Mouse (Mus musculus) embryonic facial prominence, embryonic 12.5 days (tissue): Measurements from ENCODE around the gene Rnf220. TPM values are rescaled to one million over a fixed set of nuclear protein-coding genes. Genes with fewer than 3 reads are reported as not detected.

Source experiments
- ATAC-seq: fragments of 200-750 bp; cut with Nextera tagmentation; 2 replicates; pipeline ENCODE4 v1.8.0; 2017; ENCODE audit not compliant: insufficient number of reproducible peaks, insufficient read depth, low FRiP score, low TSS enrichment
- H3K27ac ChIP-seq: fragments of 300-500 bp; sonication (generic); 2 replicates; pipeline ENCODE4 v1.5.1; 2016; ENCODE audit warnings: mild to moderate bottlenecking
- H3K27me3 ChIP-seq: fragments of 300-500 bp; sonication (generic); 2 replicates; pipeline ENCODE4 v1.6.1; 2016; ENCODE audit warnings: mild to moderate bottlenecking, moderate library complexity
- H3K36me3 ChIP-seq: fragments of 300-500 bp; sonication (generic); 2 replicates; pipeline ENCODE4 v1.6.1; 2016; ENCODE audit warnings: mild to moderate bottlenecking
- H3K4me1 ChIP-seq: fragments of 300-500 bp; sonication (generic); 2 replicates; pipeline ENCODE4 v1.6.1; 2016
- H3K4me2 ChIP-seq: fragments of 300-500 bp; sonication (generic); replicated peaks from 2 replicates; pipeline ENCODE4 v1.6.1; 2016; ENCODE audit warnings: mild to moderate bottlenecking, moderate library complexity
- H3K4me3 ChIP-seq: fragments of 300-500 bp; sonication (generic); 2 replicates; pipeline ENCODE4 v1.5.1; 2016; ENCODE audit warnings: mild to moderate bottlenecking
- H3K9ac ChIP-seq: fragments of 300-500 bp; sonication (generic); 2 replicates; pipeline ENCODE4 v1.6.1; 2016; ENCODE audit warnings: mild to moderate bottlenecking, moderate library complexity
- H3K9me3 ChIP-seq: fragments of 300-500 bp; sonication (generic); 2 replicates; pipeline ENCODE4 v1.6.1; 2016; ENCODE audit warnings: mild to moderate bottlenecking, moderate library complexity
- WGBS: fragments of 180-500 bp; shearing (Covaris S2); methylation state at CpG from one replicate; pipeline ENCODE4 v1.1.7; 2016; 5-methylcytosine and 5-hydroxymethylcytosine counted together
- polyA plus RNA-seq: library from polyadenylated mRNA; unstranded; fragments of >200 nt; fragmentation: Nextera tagmentation; extraction: Ambion mirVana; gene quantifications from 2 replicates; pipeline ENCODE4 v1.2.1, GENCODE M21; 2016

Rnf220 gene
- polyA plus RNA-seq, 1 experiment from 2014 or later: 107 TPM

DNA sequence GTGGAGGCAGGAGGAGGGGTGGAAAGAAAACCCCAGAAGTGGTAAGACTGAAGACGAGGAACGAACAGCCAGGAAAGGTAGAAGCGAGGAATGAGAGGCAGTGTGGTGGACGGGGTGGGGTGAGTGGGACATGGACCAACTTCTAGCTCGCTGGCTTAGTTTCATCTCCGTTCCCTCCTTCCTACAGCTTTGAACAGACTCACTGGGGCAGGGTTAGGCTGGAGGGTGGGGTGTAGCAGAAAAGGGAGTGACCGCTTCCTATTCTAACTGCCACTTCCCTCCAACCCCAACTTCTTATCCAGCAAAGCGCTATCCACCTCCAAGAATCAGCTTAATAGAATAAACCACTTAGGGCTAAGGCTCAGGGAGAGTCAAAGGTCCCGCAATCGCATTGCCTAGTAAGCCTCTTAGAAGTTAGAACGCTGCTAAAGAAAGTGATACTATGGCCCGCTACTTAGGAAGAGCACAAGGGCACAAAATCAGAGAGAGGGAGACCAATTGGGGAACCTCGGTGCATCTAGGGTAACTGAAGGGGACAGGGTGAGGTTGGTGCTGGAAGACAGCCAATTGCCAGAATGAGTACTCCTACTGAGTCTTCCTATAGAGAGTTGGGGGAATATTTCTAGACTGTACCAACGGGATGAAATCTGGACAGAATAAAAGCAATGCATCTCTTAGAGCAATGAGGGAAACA is 23.4 kb downstream of the Rnf220 start:
- Histone ChIP-seq H3K27ac (no peak overlapping the region), H3K4me2 (no peak overlapping the region), H3K4me1 (peaks cover 6% of the 10 kb centered on the region; the same call in 1 of the 2 replicates), H3K9me3 (no peaks in the 10 kb centered on the region), H3K4me3 (no peak overlapping the region), H3K36me3 (no peaks in the 10 kb centered on the region), H3K9ac (no peak overlapping the region), H3K27me3 (peaks cover 5% of the 10 kb centered on the region; the same call in 1 of the 2 replicates)
- ATAC-seq: no peak
- 76% methylated on average over 14 of the region's 14 CpGs for WGBS

DNA sequence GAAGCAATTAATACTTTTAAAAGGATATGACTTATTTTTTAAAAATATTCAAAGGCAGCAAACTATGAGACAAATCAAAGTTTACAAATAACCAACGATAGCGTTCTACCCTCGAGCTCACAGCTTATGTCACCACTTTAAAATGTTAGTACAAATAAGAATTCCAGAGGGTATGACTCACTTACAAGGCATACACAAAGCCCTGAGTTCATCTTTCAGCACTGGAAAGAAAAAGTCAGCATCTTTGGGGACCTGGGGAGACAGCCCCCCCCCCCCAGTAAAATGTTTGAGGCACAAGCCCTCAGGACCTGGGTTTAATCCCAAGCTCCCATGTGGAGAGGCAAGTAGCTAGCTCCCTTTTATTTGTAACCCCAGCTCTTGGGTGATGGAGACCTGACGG is 27.4 kb downstream of the Rnf220 start:
- Histone ChIP-seq H3K36me3 (no peaks in the 10 kb centered on the region), H3K27me3 (peaks cover 2% of the 10 kb centered on the region; the same call in 1 of the 2 replicates), H3K4me1 (no peaks in the 10 kb centered on the region), H3K9ac (no peak overlapping the region), H3K27ac (no peak overlapping the region), H3K4me2 (no peak overlapping the region), H3K4me3 (no peak overlapping the region), H3K9me3 (no peaks in the 10 kb centered on the region)
- WGBS: 70% methylated on average over 4 of the region's 4 CpGs
- no peak for ATAC-seq

DNA sequence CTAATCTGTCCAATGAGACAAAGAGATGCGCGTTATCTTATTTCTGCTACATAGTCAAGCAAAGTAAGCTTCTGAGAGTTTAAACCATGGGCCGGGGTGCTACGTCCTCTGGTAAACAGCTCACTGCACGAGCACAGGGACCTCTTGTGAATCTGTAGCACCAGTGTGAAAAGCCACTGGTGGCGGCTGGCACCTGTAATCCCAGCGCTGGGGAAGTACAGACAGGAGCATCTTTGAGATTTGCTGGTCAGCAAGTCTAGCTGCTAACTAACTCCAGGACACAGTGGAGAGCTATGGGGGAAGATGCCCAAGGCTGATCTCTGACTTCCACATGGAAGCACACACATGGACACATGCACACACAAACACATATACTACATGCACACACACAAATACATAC is 28.9 kb downstream of the Rnf220 start:
- Histone ChIP-seq H3K4me1 (no peaks in the 10 kb centered on the region), H3K27me3 (no peaks in the 10 kb centered on the region), H3K4me3 (no peak overlapping the region), H3K9ac (no peak overlapping the region), H3K36me3 (no peaks in the 10 kb centered on the region), H3K4me2 (no peak overlapping the region), H3K27ac (no peak overlapping the region), H3K9me3 (no peaks in the 10 kb centered on the region)
- 79% methylated on average over 7 of the region's 7 CpGs for WGBS
- ATAC-seq: no peak

GRCm38 (mm10) chr4:117449151-117449550 is 47.7 kb downstream of the Rnf220 start:
- H3K9ac ChIP-seq: no peak overlapping the region
- no peaks in the 10 kb centered on the region for H3K4me1 ChIP-seq
- H3K27me3 ChIP-seq: no peaks in the 10 kb centered on the region
- H3K27ac ChIP-seq: no peak overlapping the region
- H3K4me2 ChIP-seq: no peak overlapping the region
- H3K9me3 ChIP-seq: no peaks in the 10 kb centered on the region
- no peaks in the 10 kb centered on the region for H3K36me3 ChIP-seq
- H3K4me3 ChIP-seq: no peak overlapping the region
- ATAC-seq: no peak
- WGBS: 81% methylated on average over 1 of the region's 1 CpGs

DNA sequence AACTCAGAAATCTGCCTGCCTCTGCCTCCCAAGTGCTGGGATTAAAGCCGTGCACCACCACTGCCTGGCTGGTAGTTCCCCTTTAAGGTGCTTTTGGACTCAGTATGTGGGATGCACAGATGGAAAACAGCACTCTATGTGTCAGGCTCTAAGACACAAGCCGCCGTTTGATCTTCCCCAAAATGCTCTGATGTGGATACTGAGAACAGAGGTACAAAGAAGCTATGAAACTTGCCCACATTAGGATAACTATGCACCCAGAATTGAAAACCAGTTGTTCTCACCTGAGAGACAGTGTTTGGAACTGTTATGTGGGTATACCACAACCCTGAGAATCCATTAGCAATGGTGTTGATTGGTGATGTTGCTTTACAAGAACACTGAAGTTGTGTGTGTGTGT is 48.9 kb downstream of the Rnf220 start:
- Histone ChIP-seq H3K9me3 (no peaks in the 10 kb centered on the region), H3K27ac (no peak overlapping the region), H3K27me3 (no peaks in the 10 kb centered on the region), H3K4me1 (no peaks in the 10 kb centered on the region), H3K9ac (no peak overlapping the region), H3K4me2 (no peak overlapping the region), H3K36me3 (no peaks in the 10 kb centered on the region), H3K4me3 (no peak overlapping the region)
- no peak for ATAC-seq
- WGBS: 91% methylated on average over 3 of the region's 3 CpGs

- ATAC-seq: no peak
- no peak overlapping the region for H3K4me3 ChIP-seq
- H3K9me3 ChIP-seq: no peaks in the 10 kb centered on the region
- H3K27ac ChIP-seq: no peak overlapping the region
- no peak overlapping the region for H3K9ac ChIP-seq
- H3K4me1 ChIP-seq: no peaks in the 10 kb centered on the region
- no peaks in the 10 kb centered on the region for H3K36me3 ChIP-seq
- 89% methylated on average over 19 of the region's 19 CpGs for WGBS
- H3K27me3 ChIP-seq: no peaks in the 10 kb centered on the region
- no peak overlapping the region for H3K4me2 ChIP-seq
Measured at GRCm38 (mm10) chr4:117445516-117446207, 51.2 kb downstream of the Rnf220 start.

DNA sequence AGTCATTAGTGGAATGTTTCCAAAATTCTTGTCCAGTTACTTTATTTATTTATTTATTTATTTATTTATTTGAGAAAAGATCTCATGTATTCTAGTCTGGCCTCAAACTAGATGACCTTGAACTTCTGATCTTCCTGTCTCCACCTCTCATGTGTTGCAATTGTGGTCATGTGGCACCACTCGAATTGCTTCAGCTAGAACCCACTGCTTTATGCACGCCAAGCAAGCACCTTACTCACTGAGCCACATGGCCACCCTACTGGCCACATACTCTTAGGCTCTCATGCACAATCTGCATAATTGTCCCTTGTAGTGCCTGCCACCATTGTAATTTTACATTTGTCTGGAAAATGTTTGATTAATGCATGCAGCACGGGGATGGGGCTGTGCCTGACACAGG is 57.9 kb downstream of the Rnf220 start:
- 77% methylated on average over 3 of the region's 3 CpGs for WGBS
- Histone ChIP-seq H3K9ac (no peak overlapping the region), H3K4me1 (peaks cover 4% of the 10 kb centered on the region; the same call in 1 of the 2 replicates), H3K27ac (no peak overlapping the region), H3K4me3 (no peak overlapping the region), H3K4me2 (no peak overlapping the region), H3K36me3 (no peaks in the 10 kb centered on the region), H3K9me3 (no peaks in the 10 kb centered on the region), H3K27me3 (no peaks in the 10 kb centered on the region)
- no peak for ATAC-seq

DNA sequence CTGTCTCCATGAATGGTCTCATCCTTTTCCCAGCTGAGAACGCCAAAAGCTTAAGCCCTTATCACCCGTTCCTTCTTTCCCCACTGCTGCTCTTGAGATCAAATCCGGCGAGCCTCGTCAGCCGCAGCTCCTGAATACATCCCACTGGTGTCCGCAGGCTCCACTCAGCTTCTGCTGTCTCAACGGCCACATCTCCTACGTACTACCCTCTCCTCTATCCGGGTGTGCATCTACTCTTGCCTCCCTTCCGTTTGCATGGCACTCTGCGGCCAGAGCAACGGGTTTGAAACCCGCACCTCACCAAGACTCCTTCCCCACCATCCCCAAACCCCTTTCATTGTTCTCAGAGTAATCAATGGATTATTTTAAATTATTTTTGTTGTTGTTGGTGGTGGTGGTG is 58.8 kb downstream of the Rnf220 start:
- 84% methylated on average over 14 of the region's 14 CpGs for WGBS
- no peak overlapping the region for H3K4me2 ChIP-seq
- no peak overlapping the region for H3K9ac ChIP-seq
- H3K36me3 ChIP-seq: no peaks in the 10 kb centered on the region
- no peak overlapping the region for H3K4me3 ChIP-seq
- peaks cover 4% of the 10 kb centered on the region; the same call in 1 of the 2 replicates for H3K4me1 ChIP-seq
- no peak overlapping the region for H3K27ac ChIP-seq
- ATAC-seq: no peak
- H3K9me3 ChIP-seq: no peaks in the 10 kb centered on the region
- no peaks in the 10 kb centered on the region for H3K27me3 ChIP-seq

DNA sequence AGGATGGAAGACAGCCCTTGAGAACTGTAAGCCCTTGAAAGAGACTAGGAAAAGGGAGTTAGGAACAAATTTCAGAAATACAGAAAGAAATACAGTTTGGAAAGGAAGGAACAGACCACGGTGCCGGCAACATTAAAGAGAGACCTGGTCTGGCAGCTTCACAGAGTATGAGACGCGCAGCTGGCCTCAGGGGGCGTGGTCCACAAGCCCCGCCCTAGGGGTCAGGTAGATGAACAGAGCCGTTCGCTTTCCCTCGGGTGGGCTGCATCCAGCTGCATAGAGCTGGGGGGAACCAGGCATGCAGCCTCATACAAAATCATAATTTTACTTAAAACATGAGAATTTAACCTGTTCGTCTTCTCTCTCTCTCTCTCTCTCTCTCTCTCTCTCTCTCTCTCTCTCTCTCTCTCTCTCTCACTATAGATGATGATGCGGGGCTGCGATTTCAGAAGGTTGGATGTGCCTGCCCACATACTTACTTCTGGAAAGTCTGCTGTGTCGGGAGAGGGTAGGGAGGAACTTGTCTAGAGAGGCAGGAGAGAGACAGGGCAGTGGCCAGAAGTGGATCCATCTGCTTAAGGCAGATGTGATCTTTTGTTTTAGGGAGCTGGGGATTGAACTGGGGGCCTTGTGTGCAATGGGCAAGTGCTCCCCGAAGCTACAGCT is 59.7 kb downstream of the Rnf220 start:
- Histone ChIP-seq H3K4me1 (peaks cover 4% of the 10 kb centered on the region; the same call in 1 of the 2 replicates), H3K27me3 (no peaks in the 10 kb centered on the region), H3K4me2 (peak overlapping the region; percentile 27; the same call in 1 of the 2 replicates), H3K36me3 (no peaks in the 10 kb centered on the region), H3K9me3 (no peaks in the 10 kb centered on the region), H3K4me3 (no peak overlapping the region), H3K9ac (no peak overlapping the region), H3K27ac (no peak overlapping the region)
- WGBS: 19% methylated on average over 14 of the region's 14 CpGs
- ATAC-seq: no peak

GRCm38 (mm10) chr4:117434336-117434735 is 62.5 kb downstream of the Rnf220 start:
- Histone ChIP-seq H3K9me3 (no peaks in the 10 kb centered on the region), H3K9ac (no peak overlapping the region), H3K27me3 (peaks cover 4% of the 10 kb centered on the region; the same call in 1 of the 2 replicates), H3K4me3 (no peak overlapping the region), H3K4me2 (no peak overlapping the region), H3K4me1 (peaks cover 4% of the 10 kb centered on the region; the same call in 1 of the 2 replicates), H3K36me3 (no peaks in the 10 kb centered on the region), H3K27ac (no peak overlapping the region)
- no peak for ATAC-seq
- 61% methylated on average over 8 of the region's 8 CpGs for WGBS

DNA sequence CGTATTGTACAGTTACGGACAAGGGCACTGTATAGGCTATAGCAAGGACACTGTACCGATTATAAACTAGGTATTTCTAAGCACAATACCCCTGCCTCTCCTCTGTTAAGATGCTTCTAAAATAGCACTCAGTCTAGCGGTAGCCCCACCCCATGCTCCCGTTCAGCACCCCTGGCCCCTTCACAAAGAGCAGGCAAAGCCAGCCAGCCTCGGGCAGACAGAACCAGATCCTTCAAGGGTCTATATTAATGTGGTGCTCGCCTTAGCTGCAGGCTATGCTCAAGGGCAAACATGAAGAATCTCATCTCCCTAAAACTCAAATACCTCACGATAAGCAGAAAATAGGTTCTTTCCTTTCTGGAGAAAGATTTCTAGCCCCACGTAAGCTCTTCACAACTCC is 67.2 kb downstream of the Rnf220 start:
- 79% methylated on average over 9 of the region's 9 CpGs for WGBS
- no peak overlapping the region for H3K27ac ChIP-seq
- no peak overlapping the region for H3K4me3 ChIP-seq
- no peak overlapping the region for H3K4me2 ChIP-seq
- no peak for ATAC-seq
- peaks cover 4% of the 10 kb centered on the region; the same call in 1 of the 2 replicates for H3K27me3 ChIP-seq
- no peaks in the 10 kb centered on the region for H3K9me3 ChIP-seq
- no peaks in the 10 kb centered on the region for H3K4me1 ChIP-seq
- no peak overlapping the region for H3K9ac ChIP-seq
- no peaks in the 10 kb centered on the region for H3K36me3 ChIP-seq

- Histone ChIP-seq H3K36me3 (no peaks in the 10 kb centered on the region), H3K4me1 (no peaks in the 10 kb centered on the region), H3K4me3 (no peak overlapping the region), H3K9me3 (no peaks in the 10 kb centered on the region), H3K4me2 (no peak overlapping the region), H3K27ac (no peak overlapping the region), H3K9ac (no peak overlapping the region), H3K27me3 (peaks cover 4% of the 10 kb centered on the region; the same call in 1 of the 2 replicates)
- no peak for ATAC-seq
- 55% methylated on average over 12 of the region's 12 CpGs for WGBS
Measured at GRCm38 (mm10) chr4:117427540-117427939, 69.3 kb downstream of the Rnf220 start.
